In the genomic region with DNA sequence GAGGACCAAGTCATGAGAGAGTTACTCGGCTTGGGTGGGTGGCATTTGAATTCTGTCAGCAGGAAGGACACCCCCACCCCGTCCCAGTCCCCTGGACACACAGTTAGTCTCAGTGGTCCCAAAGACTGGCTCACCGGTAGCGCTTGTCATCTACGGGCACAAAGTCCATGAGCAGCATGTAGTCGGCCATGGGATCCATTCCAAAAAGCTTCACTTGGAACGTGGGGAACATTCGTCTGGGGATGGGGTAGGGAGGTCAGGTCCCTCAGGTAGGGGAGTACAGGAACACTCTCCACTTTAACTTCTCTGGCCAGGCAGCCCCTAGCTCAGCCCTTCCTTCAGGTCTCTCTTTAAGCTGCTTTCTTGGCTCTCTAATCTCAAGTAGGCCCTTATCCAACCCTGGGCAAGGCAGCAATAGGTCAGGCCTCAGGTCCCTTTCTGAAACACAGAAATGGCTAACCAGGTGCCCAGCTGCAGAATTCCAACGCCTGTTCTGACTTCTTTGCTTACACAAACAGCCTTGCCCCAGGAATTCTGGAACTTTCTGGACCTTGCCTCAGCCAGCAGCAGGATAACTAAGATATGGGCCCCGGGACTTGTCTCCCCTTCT, we compare ENCODE assay signal across 14 mouse cellular contexts. TPM values are rescaled to one million over a fixed set of nuclear protein-coding genes. Genes with fewer than 3 reads are reported as not detected.
A peak's percentile ranks its signal among the peaks of the same experiment; 100 is the strongest.
DNase-seq lines count a peak whose midpoint lies in the region; ATAC-seq and TF ChIP-seq lines count a peak whose summit lies in the region.
"Had no signal": no experiment of that assay in that cellular context is flagged by ENCODE, and none has a peak within 500 bp of the region (broad histone marks: within the 10 kb centered on the region; RNA-seq: fewer than 3 reads in every experiment).

No protein-coding gene starts in this region.

- H3K9me3 ChIP-seq in heart, embryonic 11.5 days (replicated peaks; ENCODE audit: control insufficient read depth, low read length): no peaks in the 10 kb centered on the region
- H3K9me3 ChIP-seq in midbrain, embryonic 11.5 days (ENCODE audit: control insufficient read depth, low read length): no peaks in the 10 kb centered on the region
- no peaks in the 10 kb centered on the region for H3K9me3 ChIP-seq in midbrain, postnatal 0 days (ENCODE audit: low read length)
- H3K9me3 ChIP-seq in hindbrain, embryonic 16.5 days (ENCODE audit: control insufficient read depth, low read length): no peaks in the 10 kb centered on the region
- no peaks in the 10 kb centered on the region for H3K9me3 ChIP-seq in neural tube, embryonic 15.5 days (replicated peaks)
- H3K9me3 ChIP-seq: kidney, embryonic 15.5 days had no signal

- H3K4me2 ChIP-seq in heart, embryonic 11.5 days: peak overlapping the region; percentile 86; the same call in 1 of the 2 replicates
- H3K4me2 ChIP-seq in midbrain, embryonic 11.5 days: no peak overlapping the region
- H3K4me2 ChIP-seq in midbrain, postnatal 0 days (ENCODE audit: low read depth, low read length, poor library complexity, severe bottlenecking): no peak overlapping the region
- peak overlapping the region; percentile 14 for H3K4me2 ChIP-seq in hindbrain, embryonic 16.5 days (ENCODE audit: low read length)
- H3K4me2 ChIP-seq in neural tube, embryonic 15.5 days: peak overlapping the region; percentile 19; the same call in 1 of the 2 replicates

- peaks cover 39% of the 10 kb centered on the region for H3K4me1 ChIP-seq in heart, embryonic 11.5 days (ENCODE audit: control insufficient read depth, insufficient read depth, low read length)
- H3K4me1 ChIP-seq in midbrain, embryonic 11.5 days (ENCODE audit: control insufficient read depth, insufficient read depth, low read length): peaks cover 24% of the 10 kb centered on the region
- H3K4me1 ChIP-seq in midbrain, postnatal 0 days (ENCODE audit: insufficient read depth, low read length): peaks cover 12% of the 10 kb centered on the region; the same call in 1 of the 2 replicates
- H3K4me1 ChIP-seq in hindbrain, embryonic 16.5 days (ENCODE audit: control insufficient read depth, insufficient read depth, low read depth, low read length): peaks cover 30% of the 10 kb centered on the region
- H3K4me1 ChIP-seq in neural tube, embryonic 15.5 days: peaks cover 51% of the 10 kb centered on the region

- no peak for DNase-seq in heart, postnatal 25 days (ENCODE audit: low spot score)
- DNase-seq in midbrain, embryonic 11.5 days (ENCODE audit: low spot score, missing footprints): peak; percentile 92
- DNase-seq in midbrain, postnatal 0 days (ENCODE audit: low spot score): no peak
- no peak for DNase-seq in left cerebral cortex, postnatal 4 days
- DNase-seq in spleen, adult 12 weeks (ENCODE audit: low spot score): no peak
- DNase-seq: cerebellum, adult 9-10 months; right cerebral cortex, postnatal 14 days had no signal

- no peak overlapping the region for H3K27ac ChIP-seq in heart, embryonic 11.5 days (ENCODE audit: low read depth, low read length)
- H3K27ac ChIP-seq in midbrain, embryonic 11.5 days (ENCODE audit: low read depth, low read length): no peak overlapping the region
- H3K27ac ChIP-seq in midbrain, postnatal 0 days (ENCODE audit: low read depth, low read length): no peak overlapping the region
- no peak overlapping the region for H3K27ac ChIP-seq in hindbrain, embryonic 16.5 days (ENCODE audit: low read depth, low read length)
- H3K27ac ChIP-seq in neural tube, embryonic 15.5 days (replicated peaks): no peak overlapping the region
- H3K27ac ChIP-seq: kidney, embryonic 15.5 days; liver, embryonic 14.5 days had no signal

- H3K27me3 ChIP-seq in heart, embryonic 11.5 days (ENCODE audit: control insufficient read depth, insufficient read depth, low read length): peaks cover 98% of the 10 kb centered on the region
- peaks cover 100% of the 10 kb centered on the region for H3K27me3 ChIP-seq in midbrain, embryonic 11.5 days (ENCODE audit: control insufficient read depth, insufficient read depth, low read length)
- peaks cover 77% of the 10 kb centered on the region for H3K27me3 ChIP-seq in midbrain, postnatal 0 days (ENCODE audit: insufficient read depth, low read length)
- H3K27me3 ChIP-seq in hindbrain, embryonic 16.5 days (replicated peaks; ENCODE audit: control insufficient read depth, insufficient read depth, low read length): peaks cover 83% of the 10 kb centered on the region
- peaks cover 96% of the 10 kb centered on the region for H3K27me3 ChIP-seq in neural tube, embryonic 15.5 days (replicated peaks)

- intact Hi-C loops in heart, postnatal 25 days (cut with DNase I): no loop called here
- intact Hi-C loops in left cerebral cortex, postnatal 4 days (cut with DNase I): loop anchor here (10.0 kb wide), 1 partner anchor 140 kb away; no protein-coding TSS in a partner anchor

- no peak for ATAC-seq in heart, embryonic 11.5 days (replicated peaks; ENCODE audit: insufficient number of reproducible peaks, low FRiP score, low TSS enrichment)
- ATAC-seq in midbrain, embryonic 11.5 days (ENCODE audit: low FRiP score): no peak
- ATAC-seq in midbrain, postnatal 0 days (ENCODE audit: low FRiP score): no peak
- no peak for ATAC-seq in hindbrain, embryonic 16.5 days
- ATAC-seq in neural tube, embryonic 15.5 days (ENCODE audit: low FRiP score): no peak
- ATAC-seq: activated CD4-positive, CD25-positive, alpha-beta regulatory T cell, adult 4 months had no signal

- peak overlapping the region; percentile 52 for H3K4me3 ChIP-seq in heart, embryonic 11.5 days (ENCODE audit: low read depth, low read length)
- H3K4me3 ChIP-seq in midbrain, embryonic 11.5 days (ENCODE audit: low read depth, low read length): no peak overlapping the region
- no peak overlapping the region for H3K4me3 ChIP-seq in midbrain, postnatal 0 days (ENCODE audit: low read depth, low read length)
- H3K4me3 ChIP-seq in hindbrain, embryonic 16.5 days (ENCODE audit: low read length): no peak overlapping the region; the same call in 1 of the 2 replicates
- H3K4me3 ChIP-seq in neural tube, embryonic 15.5 days (replicated peaks): no peak overlapping the region
- H3K4me3 ChIP-seq: erythroblast, embryonic 14.5 days had no signal

- H3K36me3 ChIP-seq in heart, embryonic 11.5 days (ENCODE audit: control insufficient read depth, insufficient read depth, low read length): no peaks in the 10 kb centered on the region
- no peaks in the 10 kb centered on the region for H3K36me3 ChIP-seq in midbrain, embryonic 11.5 days (ENCODE audit: control insufficient read depth, insufficient read depth, low read length)
- no peaks in the 10 kb centered on the region for H3K36me3 ChIP-seq in midbrain, postnatal 0 days (ENCODE audit: insufficient read depth, low read length)
- no peaks in the 10 kb centered on the region for H3K36me3 ChIP-seq in hindbrain, embryonic 16.5 days (ENCODE audit: control insufficient read depth, insufficient read depth, low read length)
- H3K36me3 ChIP-seq in neural tube, embryonic 15.5 days: no peaks in the 10 kb centered on the region
- H3K36me3 ChIP-seq: kidney, embryonic 15.5 days had no signal

- no peak for TF ChIP-seq CTCF in midbrain, postnatal 0 days (IDR thresholded peaks at IDR 0.05)

- 24% methylated on average over 10 of the region's 10 CpGs for WGBS in heart, embryonic 11.5 days (ENCODE audit: insufficient replicate concordance)
- 8% methylated on average over 10 of the region's 10 CpGs for WGBS in midbrain, embryonic 11.5 days
- 20% methylated on average over 10 of the region's 10 CpGs for WGBS in midbrain, postnatal 0 days
- WGBS in hindbrain, embryonic 16.5 days: 20% methylated on average over 10 of the region's 10 CpGs
- 14% methylated on average over 10 of the region's 10 CpGs for WGBS in neural tube, embryonic 15.5 days

- H3K9ac ChIP-seq in heart, embryonic 11.5 days (ENCODE audit: low read depth, low read length): no peak overlapping the region
- H3K9ac ChIP-seq in midbrain, embryonic 11.5 days (ENCODE audit: low read length): no peak overlapping the region
- H3K9ac ChIP-seq in midbrain, postnatal 0 days (replicated peaks; ENCODE audit: low read length, poor library complexity, severe bottlenecking): no peak overlapping the region
- no peak overlapping the region for H3K9ac ChIP-seq in hindbrain, embryonic 16.5 days (ENCODE audit: low read depth, low read length)
- H3K9ac ChIP-seq in neural tube, embryonic 15.5 days (replicated peaks): no peak overlapping the region
- H3K9ac ChIP-seq: kidney, embryonic 15.5 days; liver, embryonic 14.5 days had no signal

RNA-seq across cellular contexts. Expression of a gene that starts 5.5 kb away (rescaled TPM):
- polyA plus RNA-seq in heart, embryonic 11.5 days (2014; fragmentation: Nextera tagmentation; extraction: Ambion mirVana): 1.2 and 1.4 TPM in 2 replicates
- under 1 TPM; 0.68 to 0.78 TPM for total RNA-seq in heart, postnatal 25 days (2021)
- 0.63 and 0.87 TPM in 2 replicates for polyA plus RNA-seq in midbrain, embryonic 11.5 days (2014; fragmentation: Nextera tagmentation; extraction: Ambion mirVana)
- total RNA-seq in midbrain, postnatal 0 days (2014; rRNA removed): 0.52 and 1.3 TPM in 2 replicates
- 0.70 and 0.81 TPM in 2 replicates for polyA plus RNA-seq in midbrain, postnatal 0 days (2015; fragmentation: Nextera tagmentation; extraction: Ambion mirVana)
- polyA plus RNA-seq in hindbrain, embryonic 16.5 days (2015; fragmentation: Nextera tagmentation; extraction: Ambion mirVana): 0.89 and 0.90 TPM in 2 replicates
- 1.2 and 1.9 TPM in 2 replicates for polyA plus RNA-seq in neural tube, embryonic 15.5 days (2015; fragmentation: Nextera tagmentation; extraction: Ambion mirVana)
- total RNA-seq in left cerebral cortex, postnatal 4 days (2021): 1 to 10 TPM; 1.2 TPM
- polyA plus RNA-seq: activated CD4-positive, CD25-positive, alpha-beta regulatory T cell, adult 4 months; erythroblast, embryonic 14.5 days had no signal

RNA-seq across cellular contexts. Expression of a gene that starts 37.2 kb away (rescaled TPM):
- polyA plus RNA-seq in heart, embryonic 11.5 days (2014; fragmentation: Nextera tagmentation; extraction: Ambion mirVana): 8.3 and 8.6 TPM in 2 replicates
- 1 to 10 TPM in 1 of 2 experiments, under 1 TPM in 1; 0.36 to 1.1 TPM for total RNA-seq in heart, postnatal 25 days (2021)
- polyA plus RNA-seq in midbrain, embryonic 11.5 days (2014; fragmentation: Nextera tagmentation; extraction: Ambion mirVana): 6.4 and 6.5 TPM in 2 replicates
- total RNA-seq in midbrain, postnatal 0 days (2014; rRNA removed): 28.6 and 39.4 TPM in 2 replicates
- polyA plus RNA-seq in midbrain, postnatal 0 days (2015; fragmentation: Nextera tagmentation; extraction: Ambion mirVana): 11.6 and 11.9 TPM in 2 replicates
- polyA plus RNA-seq in hindbrain, embryonic 16.5 days (2015; fragmentation: Nextera tagmentation; extraction: Ambion mirVana): 9.6 and 9.7 TPM in 2 replicates
- 10.1 and 11.5 TPM in 2 replicates for polyA plus RNA-seq in neural tube, embryonic 15.5 days (2015; fragmentation: Nextera tagmentation; extraction: Ambion mirVana)
- total RNA-seq in left cerebral cortex, postnatal 4 days (2021): 10 to 100 TPM; 10.1 to 11.9 TPM
- polyA plus RNA-seq: activated CD4-positive, CD25-positive, alpha-beta regulatory T cell, adult 4 months had no signal

RNA-seq across cellular contexts. Expression of a gene that starts 41.2 kb away (rescaled TPM):
- polyA plus RNA-seq in heart, embryonic 11.5 days (2014; fragmentation: Nextera tagmentation; extraction: Ambion mirVana): 0.73 and 1.0 TPM in 2 replicates
- total RNA-seq in heart, postnatal 25 days (2021): 1 to 10 TPM; 1.0 to 1.6 TPM
- polyA plus RNA-seq in midbrain, embryonic 11.5 days (2014; fragmentation: Nextera tagmentation; extraction: Ambion mirVana): 1.7 and 3.3 TPM in 2 replicates
- 14.2 and 33.6 TPM in 2 replicates for total RNA-seq in midbrain, postnatal 0 days (2014; rRNA removed)
- polyA plus RNA-seq in midbrain, postnatal 0 days (2015; fragmentation: Nextera tagmentation; extraction: Ambion mirVana): 3.4 and 7.0 TPM in 2 replicates
- 18.7 and 22.6 TPM in 2 replicates for polyA plus RNA-seq in hindbrain, embryonic 16.5 days (2015; fragmentation: Nextera tagmentation; extraction: Ambion mirVana)
- 14.0 and 21.3 TPM in 2 replicates for polyA plus RNA-seq in neural tube, embryonic 15.5 days (2015; fragmentation: Nextera tagmentation; extraction: Ambion mirVana)
- total RNA-seq in left cerebral cortex, postnatal 4 days (2021): 100 to 1,000 TPM; 107 to 111 TPM
- polyA plus RNA-seq: activated CD4-positive, CD25-positive, alpha-beta regulatory T cell, adult 4 months had no signal

RNA-seq across cellular contexts. Expression of a gene that starts 44.7 kb away (rescaled TPM):
- 6.2 and 8.3 TPM in 2 replicates for polyA plus RNA-seq in heart, embryonic 11.5 days (2014; fragmentation: Nextera tagmentation; extraction: Ambion mirVana)
- 1 to 10 TPM; 3.9 to 4.6 TPM for total RNA-seq in heart, postnatal 25 days (2021)
- 40.7 and 52.0 TPM in 2 replicates for polyA plus RNA-seq in midbrain, embryonic 11.5 days (2014; fragmentation: Nextera tagmentation; extraction: Ambion mirVana)
- total RNA-seq in midbrain, postnatal 0 days (2014; rRNA removed): 376 and 407 TPM in 2 replicates
- polyA plus RNA-seq in midbrain, postnatal 0 days (2015; fragmentation: Nextera tagmentation; extraction: Ambion mirVana): 247 and 258 TPM in 2 replicates
- 230 and 249 TPM in 2 replicates for polyA plus RNA-seq in hindbrain, embryonic 16.5 days (2015; fragmentation: Nextera tagmentation; extraction: Ambion mirVana)
- polyA plus RNA-seq in neural tube, embryonic 15.5 days (2015; fragmentation: Nextera tagmentation; extraction: Ambion mirVana): 185 and 216 TPM in 2 replicates
- total RNA-seq in left cerebral cortex, postnatal 4 days (2021): 100 to 1,000 TPM; 555 to 571 TPM
- polyA plus RNA-seq: erythroblast, embryonic 14.5 days had no signal

Comparison
In these comparisons a context has a peak if more than half of its experiments do, and no peak if none do; other contexts are left out.
1. H3K4me2 ChIP-seq: peak in heart, embryonic 11.5 days (single experiment), hindbrain, embryonic 16.5 days (single experiment) and neural tube, embryonic 15.5 days (single experiment); none in midbrain, embryonic 11.5 days (single experiment) and midbrain, postnatal 0 days (single experiment).